Mouse (Mus musculus): ENCODE measurements around the gene Sostdc1. TPM values are rescaled to one million over a fixed set of nuclear protein-coding genes. Genes with fewer than 3 reads are reported as not detected.

Sostdc1 gene
- polyA plus RNA-seq (2014; fragmentation: Illumina TruSeq; extraction: RNeasy Lipid Tissue Mini Kit (QIAGEN cat#74804); ENCODE audit: low read depth, low replicate concordance), result 1.2 TPM

GRCm38 (mm10) chr12:36313916-36314315 lies at the start of gene Sostdc1:
Gene Sostdc1, plus strand, starts transcription at chr12:36314139.

Other genes starting within 250 kb of the Sostdc1 start
- 54.1 TPM for gene Ankmy2, start 157.0 kb upstream of the Sostdc1 start, polyA plus RNA-seq (2014; fragmentation: Illumina TruSeq; extraction: RNeasy Lipid Tissue Mini Kit (QIAGEN cat#74804); ENCODE audit: low read depth, low replicate concordance)
- 19.3 TPM for gene Bzw2, start 156.1 kb upstream of the Sostdc1 start, polyA plus RNA-seq (2014; fragmentation: Illumina TruSeq; extraction: RNeasy Lipid Tissue Mini Kit (QIAGEN cat#74804); ENCODE audit: low read depth, low replicate concordance)
- gene Lrrc72, start 60.7 kb upstream of the Sostdc1 start, polyA plus RNA-seq (2014; fragmentation: Illumina TruSeq; extraction: RNeasy Lipid Tissue Mini Kit (QIAGEN cat#74804); ENCODE audit: low read depth, low replicate concordance), result not detected
- gene Ispd, start 67.3 kb downstream of the Sostdc1 start, polyA plus RNA-seq (2014; fragmentation: Illumina TruSeq; extraction: RNeasy Lipid Tissue Mini Kit (QIAGEN cat#74804); ENCODE audit: low read depth, low replicate concordance), result 9.6 TPM
- not detected for gene D630036H23Rik, start 68.0 kb downstream of the Sostdc1 start, polyA plus RNA-seq (2014; fragmentation: Illumina TruSeq; extraction: RNeasy Lipid Tissue Mini Kit (QIAGEN cat#74804); ENCODE audit: low read depth, low replicate concordance)